Mouse (Mus musculus) hindbrain, postnatal 0 days (tissue): ENCODE measurements at regions not wholly inside any gene's neighbourhood (a gene's known extent, or its start where the extent isn't known, plus 50 kb on each side); places are given as distances from the start of the nearest gene placed in this dataset.

Experiments
- ATAC-seq: fragments of 200-750 bp; cut with Nextera tagmentation; 2 replicates; pipeline ENCODE4 v1.8.0; 2017; ENCODE audit warnings: mild to moderate bottlenecking, moderate TSS enrichment, moderate library complexity
- DNase-seq: peaks from one replicate; pipeline ENCODE4 v3.0.0-alpha.2; 2015; ENCODE audit warnings: low spot score
- H3K27ac ChIP-seq: fragments of 300-500 bp; sonication (generic); 2 replicates; pipeline ENCODE4 v1.5.1; 2014; ENCODE audit warnings: mild to moderate bottlenecking
- H3K27me3 ChIP-seq: fragments of 300-500 bp; sonication (generic); 2 replicates; pipeline ENCODE4 v1.6.1; 2014; ENCODE audit warnings: low read length, mixed read lengths; ENCODE audit not compliant: insufficient read depth
- H3K36me3 ChIP-seq: fragments of 300-500 bp; sonication (generic); 2 replicates; pipeline ENCODE4 v1.6.1; 2014; ENCODE audit warnings: low read length, mixed read lengths; ENCODE audit not compliant: insufficient read depth
- H3K4me1 ChIP-seq: fragments of 300-500 bp; sonication (generic); 2 replicates; pipeline ENCODE4 v1.6.1; 2014; ENCODE audit warnings: antibody characterized with exemption, low read length, mixed read lengths; ENCODE audit not compliant: insufficient read depth
- H3K4me2 ChIP-seq: fragments of 300-500 bp; sonication (generic); 2 replicates; pipeline ENCODE4 v1.6.1; 2014; ENCODE audit warnings: low read depth, mild to moderate bottlenecking, low read length, moderate library complexity, mixed read lengths
- H3K4me3 ChIP-seq: fragments of 300-500 bp; sonication (generic); 2 replicates; pipeline ENCODE4 v1.5.1; 2014; ENCODE audit warnings: low read length
- H3K9ac ChIP-seq: fragments of 300-500 bp; sonication (generic); replicated peaks from 2 replicates; pipeline ENCODE4 v1.6.1; 2014; ENCODE audit warnings: mild to moderate bottlenecking, low read length, moderate library complexity, mixed read lengths
- H3K9me3 ChIP-seq: fragments of 300-500 bp; sonication (generic); 2 replicates; pipeline ENCODE4 v1.6.1; 2016; ENCODE audit warnings: low read length, mixed read lengths
- CTCF ChIP-seq: IDR thresholded peaks from 2 replicates; pipeline ENCODE4 v1.5.1; 2016; ENCODE audit warnings: antibody characterized with exemption, control low read depth, low read depth
- WGBS: fragments of 180-500 bp; shearing (Covaris S2); extraction: QIAGEN DNeasy Blood & Tissue Kit; methylation state at CpG from one replicate; pipeline ENCODE4 v1.1.7; 2014; 5-methylcytosine and 5-hydroxymethylcytosine counted together

- DNase-seq, result no peak
- Histone ChIP-seq H3K27ac (no peak overlapping the region), H3K36me3 (no peaks in the 10 kb centered on the region), H3K27me3 (no peaks in the 10 kb centered on the region), H3K4me3 (no peak overlapping the region), H3K4me1 (no peaks in the 10 kb centered on the region), H3K9me3 (no peaks in the 10 kb centered on the region), H3K9ac (no peak overlapping the region), H3K4me2 (no peak overlapping the region)
- no peak for ATAC-seq
- no peak for TF ChIP-seq CTCF
- 57% methylated on average over 3 of the region's 3 CpGs for WGBS
Measured at GRCm38 (mm10) chr3:132343625-132344024, 258.5 kb downstream of the Dkk2 start.

- no peaks in the 10 kb centered on the region for H3K9me3 ChIP-seq
- TF ChIP-seq CTCF, result no peak
- ATAC-seq (no peak), DNase-seq (no peak)
- no peak overlapping the region for H3K4me2 ChIP-seq
- no peaks in the 10 kb centered on the region for H3K36me3 ChIP-seq
- WGBS, result 80% methylated on average over 1 of the region's 1 CpGs
- no peak overlapping the region for H3K4me3 ChIP-seq
- no peak overlapping the region for H3K9ac ChIP-seq
- H3K4me1 ChIP-seq, result no peaks in the 10 kb centered on the region
- no peak overlapping the region for H3K27ac ChIP-seq
- H3K27me3 ChIP-seq, result no peaks in the 10 kb centered on the region
Measured at GRCm38 (mm10) chr3:132345856-132346255, 260.8 kb downstream of the Dkk2 start.

GRCm38 (mm10) chr3:132349602-132350001 is 264.5 kb downstream of the Dkk2 start:
- no peak for ATAC-seq
- DNase-seq, result no peak
- WGBS, result 73% methylated on average over 1 of the region's 1 CpGs
- H3K4me3 ChIP-seq, result no peak overlapping the region
- no peak overlapping the region for H3K9ac ChIP-seq
- H3K27ac ChIP-seq, result no peak overlapping the region
- no peak for TF ChIP-seq CTCF
- H3K9me3 ChIP-seq, result no peaks in the 10 kb centered on the region
- H3K36me3 ChIP-seq, result no peaks in the 10 kb centered on the region
- no peaks in the 10 kb centered on the region for H3K27me3 ChIP-seq
- H3K4me1 ChIP-seq, result no peaks in the 10 kb centered on the region
- no peak overlapping the region for H3K4me2 ChIP-seq

- H3K27me3 ChIP-seq, result no peaks in the 10 kb centered on the region
- no peak for DNase-seq
- WGBS, result 74% methylated on average over 2 of the region's 2 CpGs
Measured at GRCm38 (mm10) chr3:132353204-132353603, 268.1 kb downstream of the Dkk2 start.

GRCm38 (mm10) chr3:132359596-132359995 is 270.0 kb upstream of the Gimd1 start:
- Histone ChIP-seq H3K9ac (no peak overlapping the region), H3K4me2 (no peak overlapping the region), H3K27ac (no peak overlapping the region), H3K9me3 (no peaks in the 10 kb centered on the region), H3K4me3 (no peak overlapping the region), H3K36me3 (no peaks in the 10 kb centered on the region), H3K27me3 (no peaks in the 10 kb centered on the region), H3K4me1 (no peaks in the 10 kb centered on the region)
- ATAC-seq (no peak), DNase-seq (no peak)
- no peak for TF ChIP-seq CTCF
- 80% methylated on average over 3 of the region's 3 CpGs for WGBS

More at GRCm38 (mm10) chr3:132353204-132353603, 268.1 kb downstream of the Dkk2 start:
- no peak overlapping the region for H3K27ac ChIP-seq
- H3K9ac ChIP-seq, result no peak overlapping the region
- H3K36me3 ChIP-seq, result no peaks in the 10 kb centered on the region
- H3K4me3 ChIP-seq, result no peak overlapping the region
- no peaks in the 10 kb centered on the region for H3K4me1 ChIP-seq
- no peak overlapping the region for H3K4me2 ChIP-seq
- TF ChIP-seq CTCF, result no peak
- no peak for ATAC-seq
- no peaks in the 10 kb centered on the region for H3K9me3 ChIP-seq

GRCm38 (mm10) chr3:132375579-132375978 is 254.0 kb upstream of the Gimd1 start:
- 72% methylated on average over 4 of the region's 4 CpGs for WGBS
- Histone ChIP-seq H3K4me3 (no peak overlapping the region), H3K9me3 (no peaks in the 10 kb centered on the region), H3K4me2 (no peak overlapping the region), H3K4me1 (no peaks in the 10 kb centered on the region), H3K36me3 (no peaks in the 10 kb centered on the region), H3K27me3 (no peaks in the 10 kb centered on the region), H3K27ac (no peak overlapping the region), H3K9ac (no peak overlapping the region)
- no peak for TF ChIP-seq CTCF
- no peak for ATAC-seq
- no peak for DNase-seq

- DNase-seq (no peak), ATAC-seq (no peak)
- H3K27ac ChIP-seq, result no peak overlapping the region
- H3K9ac ChIP-seq, result no peak overlapping the region
- H3K27me3 ChIP-seq, result no peaks in the 10 kb centered on the region
- no peak for TF ChIP-seq CTCF
- no peaks in the 10 kb centered on the region for H3K36me3 ChIP-seq
- H3K4me1 ChIP-seq, result no peaks in the 10 kb centered on the region
- no peak overlapping the region for H3K4me2 ChIP-seq
- no peaks in the 10 kb centered on the region for H3K9me3 ChIP-seq
- WGBS, result 57% methylated on average over 2 of the region's 2 CpGs
- H3K4me3 ChIP-seq, result no peak overlapping the region
Measured at GRCm38 (mm10) chr3:132417742-132418141, 211.9 kb upstream of the Gimd1 start.
